Mouse (Mus musculus): ENCODE measurements around the gene Nudt13. TPM values are rescaled to one million over a fixed set of nuclear protein-coding genes. Genes with fewer than 3 reads are reported as not detected.

Nudt13 gene
- polyA plus RNA-seq, 1 experiment from 2014 or later: 18.8 TPM

- no peaks in the 10 kb centered on the region for H3K4me1 ChIP-seq (replicated peaks; ENCODE audit: control insufficient read depth, insufficient read depth, low read length)
- H3K9ac ChIP-seq (replicated peaks; ENCODE audit: low read depth, low read length): no peak overlapping the region
- H3K4me2 ChIP-seq (ENCODE audit: low read length): no peak overlapping the region
- H3K36me3 ChIP-seq (ENCODE audit: control insufficient read depth, insufficient read depth): peaks cover 18% of the 10 kb centered on the region
- H3K27me3 ChIP-seq (replicated peaks; ENCODE audit: control insufficient read depth, insufficient read depth, low read length): no peaks in the 10 kb centered on the region
- no peaks in the 10 kb centered on the region for H3K9me3 ChIP-seq (ENCODE audit: control insufficient read depth, low read length)
- H3K27ac ChIP-seq (ENCODE audit: low read length): no peak overlapping the region
- no peak overlapping the region for H3K4me3 ChIP-seq (replicated peaks; ENCODE audit: low read length)
- WGBS: 91% methylated on average over 4 of the region's 4 CpGs
- ATAC-seq: no peak
Observed at GRCm38 (mm10) chr14:20363230-20363629, 68.7 kb downstream of the Nudt13 start.

Other genes with a start within 250 kb of the Nudt13 start
- gene Saysd1, start 156.2 kb upstream of the Nudt13 start, polyA plus RNA-seq (2015; fragmentation: Nextera tagmentation; extraction: Ambion mirVana): 14.3 and 15.3 TPM in 2 replicates
- 2.5 TPM in 2 replicates for gene Kcnk5, start 112.9 kb upstream of the Nudt13 start, polyA plus RNA-seq (2015; fragmentation: Nextera tagmentation; extraction: Ambion mirVana)
- not detected in 2 replicates for gene Kcnk16, start 25.5 kb upstream of the Nudt13 start, polyA plus RNA-seq (2015; fragmentation: Nextera tagmentation; extraction: Ambion mirVana)
- 53.9 and 57.6 TPM in 2 replicates for gene Ecd, start 53.4 kb downstream of the Nudt13 start, polyA plus RNA-seq (2015; fragmentation: Nextera tagmentation; extraction: Ambion mirVana)
- gene Fam149b, start 53.5 kb downstream of the Nudt13 start, polyA plus RNA-seq (2015; fragmentation: Nextera tagmentation; extraction: Ambion mirVana): 40.0 and 44.2 TPM in 2 replicates
- 181 and 189 TPM in 2 replicates for gene Dnajc9, start 94.2 kb downstream of the Nudt13 start, polyA plus RNA-seq (2015; fragmentation: Nextera tagmentation; extraction: Ambion mirVana)
- 58.0 and 58.9 TPM in 2 replicates for gene Mrps16, start 98.9 kb downstream of the Nudt13 start, polyA plus RNA-seq (2015; fragmentation: Nextera tagmentation; extraction: Ambion mirVana)
- gene Cfap70, start 157.5 kb downstream of the Nudt13 start, polyA plus RNA-seq (2015; fragmentation: Nextera tagmentation; extraction: Ambion mirVana): 0.65 and 1.1 TPM in 2 replicates
- gene Anxa7, start 185.4 kb downstream of the Nudt13 start, polyA plus RNA-seq (2015; fragmentation: Nextera tagmentation; extraction: Ambion mirVana): 16.7 and 18.9 TPM in 2 replicates
- gene Mss51, start 202.2 kb downstream of the Nudt13 start, polyA plus RNA-seq (2015; fragmentation: Nextera tagmentation; extraction: Ambion mirVana): 0.47 and 0.85 TPM in 2 replicates